Mouse (Mus musculus) lung, embryonic 16.5 days (tissue): ENCODE measurements around the gene Large2. TPM values are rescaled to one million over a fixed set of nuclear protein-coding genes. Genes with fewer than 3 reads are reported as not detected.

Experiments used
- ATAC-seq: fragments of 200-750 bp; cut with Nextera tagmentation; 2 replicates; pipeline ENCODE4 v1.8.0; 2017; ENCODE audit warnings: low read depth, mild to moderate bottlenecking, moderate library complexity
- H3K27ac ChIP-seq: fragments of 300-500 bp; sonication (generic); 2 replicates; pipeline ENCODE4 v1.5.1; 2014; ENCODE audit warnings: mild to moderate bottlenecking, control low read depth, low read length
- H3K27me3 ChIP-seq: fragments of 300-500 bp; sonication (generic); 2 replicates; pipeline ENCODE4 v1.6.1; 2014; ENCODE audit warnings: low read depth, low read length, mixed read lengths; ENCODE audit not compliant: control insufficient read depth, insufficient read depth
- H3K36me3 ChIP-seq: fragments of 300-500 bp; sonication (generic); 2 replicates; pipeline ENCODE4 v1.6.1; 2014; ENCODE audit warnings: low read length; ENCODE audit not compliant: control insufficient read depth, insufficient read depth
- H3K4me1 ChIP-seq: fragments of 300-500 bp; sonication (generic); replicated peaks from 2 replicates; pipeline ENCODE4 v1.6.1; 2014; ENCODE audit warnings: low read length, mixed read lengths; ENCODE audit not compliant: control insufficient read depth, insufficient read depth
- H3K4me2 ChIP-seq: fragments of 300-500 bp; sonication (generic); 2 replicates; pipeline ENCODE4 v1.6.1; 2014; ENCODE audit warnings: low read depth, low read length, control low read depth
- H3K4me3 ChIP-seq: fragments of 300-500 bp; sonication (generic); 2 replicates; pipeline ENCODE4 v1.5.1; 2014; ENCODE audit warnings: mild to moderate bottlenecking, low read length, control low read depth
- H3K9ac ChIP-seq: fragments of 300-500 bp; sonication (generic); 2 replicates; pipeline ENCODE4 v1.6.1; 2014; ENCODE audit warnings: low read length, control low read depth
- H3K9me3 ChIP-seq: fragments of 300-500 bp; sonication (generic); 2 replicates; pipeline ENCODE4 v1.6.1; 2016; ENCODE audit warnings: low read length; ENCODE audit not compliant: control insufficient read depth
- WGBS: fragments of 180-500 bp; shearing (Covaris S2); extraction: QIAGEN DNeasy Blood & Tissue Kit; methylation state at CpG from one replicate; pipeline ENCODE4 v1.1.7; 2014; 5-methylcytosine and 5-hydroxymethylcytosine counted together
- polyA plus RNA-seq: library from polyadenylated mRNA; unstranded; fragments of >200 nt; fragmentation: Nextera tagmentation; extraction: Ambion mirVana; gene quantifications from 2 replicates; pipeline ENCODE4 v1.2.1, GENCODE M21; 2015

Large2 gene
- polyA plus RNA-seq, 1 experiment from 2014 or later = 20.4 TPM

GRCm38 (mm10) chr2:92353402-92353801, 21.3 kb downstream of the Large2 start:
- WGBS = 67% methylated on average over 5 of the region's 5 CpGs
- no peaks in the 10 kb centered on the region for H3K27me3 ChIP-seq
- no peaks in the 10 kb centered on the region for H3K9me3 ChIP-seq
- no peak overlapping the region for H3K4me3 ChIP-seq
- H3K36me3 ChIP-seq = peaks cover 25% of the 10 kb centered on the region
- H3K4me2 ChIP-seq = no peak overlapping the region
- H3K4me1 ChIP-seq = no peaks in the 10 kb centered on the region
- H3K27ac ChIP-seq = no peak overlapping the region
- no peak overlapping the region for H3K9ac ChIP-seq
- ATAC-seq = no peak

GRCm38 (mm10) chr2:92350686-92351085, 24.0 kb downstream of the Large2 start:
- Histone ChIP-seq H3K4me2 (no peak overlapping the region), H3K27ac (no peak overlapping the region), H3K9ac (no peak overlapping the region), H3K27me3 (no peaks in the 10 kb centered on the region), H3K9me3 (no peaks in the 10 kb centered on the region), H3K4me1 (no peaks in the 10 kb centered on the region), H3K4me3 (no peak overlapping the region), H3K36me3 (peaks cover 16% of the 10 kb centered on the region)
- 56% methylated on average over 5 of the region's 5 CpGs for WGBS
- ATAC-seq = no peak

GRCm38 (mm10) chr2:92349589-92350425, 24.9 kb downstream of the Large2 start:
- Histone ChIP-seq H3K4me1 (no peaks in the 10 kb centered on the region), H3K27me3 (no peaks in the 10 kb centered on the region), H3K27ac (no peak overlapping the region), H3K36me3 (peaks cover 15% of the 10 kb centered on the region), H3K4me3 (no peak overlapping the region), H3K9me3 (no peaks in the 10 kb centered on the region), H3K4me2 (no peak overlapping the region), H3K9ac (no peak overlapping the region)
- 52% methylated on average over 6 of the region's 6 CpGs for WGBS
- ATAC-seq = no peak

GRCm38 (mm10) chr2:92347191-92347590, 27.5 kb downstream of the Large2 start:
- H3K4me1 ChIP-seq = no peaks in the 10 kb centered on the region
- 87% methylated on average over 2 of the region's 2 CpGs for WGBS
- ATAC-seq = no peak
- H3K27ac ChIP-seq = no peak overlapping the region
- H3K9ac ChIP-seq = no peak overlapping the region
- no peak overlapping the region for H3K4me2 ChIP-seq
- H3K27me3 ChIP-seq = no peaks in the 10 kb centered on the region
- no peaks in the 10 kb centered on the region for H3K9me3 ChIP-seq
- no peak overlapping the region for H3K4me3 ChIP-seq
- peaks cover 16% of the 10 kb centered on the region for H3K36me3 ChIP-seq

- peaks cover 12% of the 10 kb centered on the region; the same call in 1 of the 2 replicates for H3K36me3 ChIP-seq
Measured at GRCm38 (mm10) chr2:92342418-92342817, 32.3 kb downstream of the Large2 start.

GRCm38 (mm10) chr2:92331871-92332270, 42.8 kb downstream of the Large2 start:
- ATAC-seq = no peak
- H3K9ac ChIP-seq = no peak overlapping the region
- no peak overlapping the region for H3K4me3 ChIP-seq
- no peak overlapping the region for H3K4me2 ChIP-seq
- no peaks in the 10 kb centered on the region for H3K27me3 ChIP-seq
- H3K4me1 ChIP-seq = no peaks in the 10 kb centered on the region
- no peaks in the 10 kb centered on the region for H3K9me3 ChIP-seq
- peaks cover 18% of the 10 kb centered on the region for H3K36me3 ChIP-seq
- WGBS = 84% methylated on average over 2 of the region's 2 CpGs
- H3K27ac ChIP-seq = no peak overlapping the region

More at GRCm38 (mm10) chr2:92342418-92342817, 32.3 kb downstream of the Large2 start:
- ATAC-seq = no peak
- H3K27ac ChIP-seq = no peak overlapping the region
- no peak overlapping the region for H3K4me2 ChIP-seq
- no peaks in the 10 kb centered on the region for H3K9me3 ChIP-seq
- H3K9ac ChIP-seq = no peak overlapping the region
- no peaks in the 10 kb centered on the region for H3K27me3 ChIP-seq
- H3K4me1 ChIP-seq = no peaks in the 10 kb centered on the region
- no peak overlapping the region for H3K4me3 ChIP-seq

- H3K36me3 ChIP-seq = peaks cover 18% of the 10 kb centered on the region
- no peak overlapping the region for H3K27ac ChIP-seq
- WGBS = 82% methylated on average over 2 of the region's 2 CpGs
- no peak overlapping the region for H3K4me2 ChIP-seq
- H3K4me1 ChIP-seq = no peaks in the 10 kb centered on the region
- H3K9me3 ChIP-seq = no peaks in the 10 kb centered on the region
- no peak overlapping the region for H3K4me3 ChIP-seq
- H3K9ac ChIP-seq = no peak overlapping the region
- ATAC-seq = no peak
- no peaks in the 10 kb centered on the region for H3K27me3 ChIP-seq
Measured at GRCm38 (mm10) chr2:92331410-92331809, 43.3 kb downstream of the Large2 start.

- ATAC-seq = no peak
- Histone ChIP-seq H3K27me3 (no peaks in the 10 kb centered on the region), H3K36me3 (peaks cover 18% of the 10 kb centered on the region)
Measured at GRCm38 (mm10) chr2:92330840-92331239, 43.8 kb downstream of the Large2 start.

GRCm38 (mm10) chr2:92328206-92328605, 46.5 kb downstream of the Large2 start:
- Histone ChIP-seq H3K27ac (no peak overlapping the region), H3K9me3 (no peaks in the 10 kb centered on the region), H3K4me1 (no peaks in the 10 kb centered on the region), H3K9ac (no peak overlapping the region), H3K4me2 (no peak overlapping the region), H3K36me3 (peaks cover 16% of the 10 kb centered on the region), H3K27me3 (no peaks in the 10 kb centered on the region), H3K4me3 (no peak overlapping the region)
- 86% methylated on average over 8 of the region's 8 CpGs for WGBS
- ATAC-seq = no peak

More at GRCm38 (mm10) chr2:92330840-92331239, 43.8 kb downstream of the Large2 start:
- WGBS = 45% methylated on average over 2 of the region's 2 CpGs
- no peaks in the 10 kb centered on the region for H3K9me3 ChIP-seq
- H3K4me3 ChIP-seq = no peak overlapping the region
- no peak overlapping the region for H3K27ac ChIP-seq
- no peaks in the 10 kb centered on the region for H3K4me1 ChIP-seq
- no peak overlapping the region for H3K4me2 ChIP-seq
- no peak overlapping the region for H3K9ac ChIP-seq
